Mouse (Mus musculus): ENCODE measurements around the gene Ctsa. TPM values are rescaled to one million over a fixed set of nuclear protein-coding genes. Genes with fewer than 3 reads are reported as not detected.
"Not testable (repeated sequence)": the region's sequence is repeated elsewhere in the genome, so short reads cannot be mapped to it uniquely, and the experiment has no call there.

The Ctsa gene
- polyA plus RNA-seq, 1 experiment from 2014 or later: 100 TPM

DNA sequence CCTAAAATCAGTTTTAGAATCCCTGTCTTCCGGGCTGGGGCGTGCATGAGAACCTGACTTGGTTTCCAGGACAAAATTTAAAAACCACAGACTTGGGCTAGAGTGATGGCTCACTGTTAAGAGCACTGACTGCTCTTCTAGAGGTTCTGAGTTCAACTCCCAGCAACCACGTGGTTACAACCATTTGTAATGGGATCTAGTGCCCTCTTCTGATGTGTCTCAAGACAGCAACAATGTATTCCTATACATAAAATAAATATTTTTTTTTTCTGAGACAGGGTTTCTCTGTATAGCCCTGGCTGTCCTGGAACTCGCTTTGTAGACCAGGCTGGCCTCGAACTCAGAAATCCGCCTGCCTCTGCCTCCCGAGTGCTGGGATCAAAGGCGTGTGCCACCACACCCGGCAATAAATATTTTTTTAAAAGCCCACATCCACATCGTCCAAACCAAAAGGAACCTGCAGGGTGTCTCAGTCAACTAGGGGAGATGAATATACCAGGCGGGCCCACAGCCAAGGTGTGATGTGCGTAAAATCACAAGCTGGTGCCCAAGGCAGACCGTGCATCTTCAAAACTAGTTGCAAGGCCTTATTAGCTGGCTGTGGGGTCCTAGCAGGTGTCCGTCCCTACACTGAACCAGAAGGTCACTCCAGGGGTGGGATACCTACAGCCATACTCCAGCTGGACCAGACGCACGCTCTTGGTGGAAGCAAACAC is 483 bp upstream of the Ctsa start:
- no peak for DNase-seq (ENCODE audit: low spot score)
- H3K9me3 ChIP-seq: no peaks in the 10 kb centered on the region
- peak overlapping the region; percentile 92 for H3K27ac ChIP-seq (replicated peaks)

GRCm38 (mm10) chr2:164833314-164833959 is 764 bp downstream of the Ctsa start, which contains the start of gene Neurl2:
TSS of gene Neurl2 (minus strand) at chr2:164833456.
- peak within 1 kb of the TSS; percentile 92 for H3K27ac ChIP-seq (replicated peaks)
- H3K4me1 ChIP-seq: peaks cover 28% of the 10 kb centered on the region
- H3K9me3 ChIP-seq: no peaks in the 10 kb centered on the region
- under 1% methylated on average over 31 of the region's 31 CpGs for WGBS
- H3K36me3 ChIP-seq (replicated peaks): peaks cover 38% of the 10 kb centered on the region
- peak within 1 kb of the TSS; percentile 71 for H3K4me3 ChIP-seq
- no peaks in the 10 kb centered on the region for H3K27me3 ChIP-seq (replicated peaks; ENCODE audit: low read depth, poor library complexity, severe bottlenecking)
- peak; percentile 92 for DNase-seq (ENCODE audit: low spot score)

More for the DNA sequence above, 483 bp upstream of the Ctsa start:
- Histone ChIP-seq H3K4me3 (peak overlapping the region; percentile 71), H3K27me3 (replicated peaks; ENCODE audit: low read depth, poor library complexity, severe bottlenecking) (no peaks in the 10 kb centered on the region), H3K4me1 (peaks cover 28% of the 10 kb centered on the region), H3K36me3 (replicated peaks) (peaks cover 38% of the 10 kb centered on the region)
- WGBS: 67% methylated on average over 16 of the region's 16 CpGs

DNA sequence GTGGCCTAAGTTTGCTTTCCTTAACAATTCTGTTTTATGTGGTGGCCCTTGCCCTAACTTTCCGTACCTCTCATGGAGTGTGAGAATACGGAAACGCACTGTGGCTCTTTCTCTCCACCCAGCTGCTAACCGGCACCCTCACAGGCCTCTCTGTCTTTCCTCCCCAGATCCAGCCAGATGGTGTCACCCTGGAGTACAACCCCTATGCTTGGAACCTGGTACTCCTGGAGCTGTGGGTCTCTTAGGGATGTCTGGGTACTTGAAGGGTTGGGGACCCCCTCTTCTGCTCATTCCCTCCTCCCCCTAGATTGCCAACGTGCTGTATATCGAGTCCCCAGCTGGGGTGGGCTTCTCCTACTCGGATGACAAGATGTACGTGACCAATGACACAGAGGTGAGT is 1.9 kb downstream of the Ctsa start:
- Histone ChIP-seq H3K36me3 (replicated peaks) (peaks cover 42% of the 10 kb centered on the region), H3K4me1 (peaks cover 28% of the 10 kb centered on the region), H3K27me3 (replicated peaks; ENCODE audit: low read depth, poor library complexity, severe bottlenecking) (no peaks in the 10 kb centered on the region), H3K4me3 (peak overlapping the region; percentile 71), H3K9me3 (no peaks in the 10 kb centered on the region), H3K27ac (replicated peaks) (peak overlapping the region; percentile 92; the same call in 1 of the 2 replicates)
- WGBS: 44% methylated on average over 8 of the region's 8 CpGs
- no peak for DNase-seq (ENCODE audit: low spot score)

DNA sequence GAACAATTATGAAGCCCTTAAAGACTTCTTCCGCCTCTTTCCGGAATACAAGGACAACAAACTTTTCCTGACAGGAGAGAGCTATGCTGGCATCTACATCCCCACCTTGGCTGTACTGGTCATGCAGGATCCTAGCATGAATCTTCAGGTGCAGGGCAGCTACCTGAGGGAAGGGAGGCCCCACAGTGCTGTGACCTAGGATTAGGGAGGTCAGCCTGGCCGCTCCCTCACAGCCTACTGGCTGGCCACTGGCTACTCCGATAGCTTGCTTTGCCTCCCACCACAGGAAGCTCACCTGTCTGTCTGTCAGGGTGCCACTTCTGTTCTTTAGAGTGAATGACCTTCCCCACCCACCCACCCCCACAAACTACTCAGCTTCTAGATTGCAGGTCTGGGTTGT is 2.5 kb downstream of the Ctsa start:
- Histone ChIP-seq H3K4me1 (peaks cover 28% of the 10 kb centered on the region), H3K27ac (replicated peaks) (no peak overlapping the region), H3K4me3 (peak overlapping the region; percentile 71), H3K9me3 (no peaks in the 10 kb centered on the region), H3K27me3 (replicated peaks; ENCODE audit: low read depth, poor library complexity, severe bottlenecking) (no peaks in the 10 kb centered on the region), H3K36me3 (replicated peaks) (peaks cover 49% of the 10 kb centered on the region)
- no peak for DNase-seq (ENCODE audit: low spot score)
- 92% methylated on average over 4 of the region's 4 CpGs for WGBS

- 53% methylated on average over 3 of the region's 3 CpGs for WGBS
- H3K4me1 ChIP-seq: no peaks in the 10 kb centered on the region
- DNase-seq (ENCODE audit: low spot score): no peak
- H3K36me3 ChIP-seq (replicated peaks): peaks cover 41% of the 10 kb centered on the region
- H3K27ac ChIP-seq (replicated peaks): no peak overlapping the region
- H3K9me3 ChIP-seq: no peaks in the 10 kb centered on the region
- H3K27me3 ChIP-seq (replicated peaks; ENCODE audit: low read depth, poor library complexity, severe bottlenecking): no peaks in the 10 kb centered on the region
- H3K4me3 ChIP-seq: no peak overlapping the region
Observed at GRCm38 (mm10) chr2:164845782-164846181, 13.1 kb downstream of the Ctsa start.

GRCm38 (mm10) chr2:164850061-164850460 is 17.4 kb downstream of the Ctsa start:
- peaks cover 44% of the 10 kb centered on the region for H3K36me3 ChIP-seq (replicated peaks)
- H3K9me3 ChIP-seq: no peaks in the 10 kb centered on the region
- no peak overlapping the region for H3K4me3 ChIP-seq
- 88% methylated on average over 8 of the region's 8 CpGs for WGBS
- peaks cover 5% of the 10 kb centered on the region for H3K4me1 ChIP-seq
- H3K27me3 ChIP-seq (replicated peaks; ENCODE audit: low read depth, poor library complexity, severe bottlenecking): peaks cover 14% of the 10 kb centered on the region
- no peak overlapping the region for H3K27ac ChIP-seq (replicated peaks)
- no peak for DNase-seq (ENCODE audit: low spot score)

DNA sequence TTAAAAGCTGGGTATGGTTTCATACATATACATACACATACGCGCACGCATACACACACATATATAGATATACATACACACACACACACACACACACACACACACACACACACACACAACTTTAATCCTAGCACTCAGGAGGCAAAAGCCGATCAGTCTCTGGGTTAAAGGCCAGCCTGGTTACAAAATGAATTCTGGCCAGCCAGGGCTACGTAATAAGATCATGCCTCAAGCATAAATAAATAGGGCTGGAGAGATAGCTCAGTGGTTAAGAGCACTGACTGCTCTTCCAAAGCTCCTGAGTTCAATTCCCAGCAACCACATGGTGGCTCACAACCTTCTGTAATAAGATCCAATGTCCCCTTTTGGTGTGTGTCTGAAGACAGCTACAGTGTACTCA is 22.9 kb downstream of the Ctsa start:
- Histone ChIP-seq H3K36me3 (replicated peaks) (peaks cover 21% of the 10 kb centered on the region), H3K27me3 (replicated peaks; ENCODE audit: low read depth, poor library complexity, severe bottlenecking) (peaks cover 64% of the 10 kb centered on the region), H3K4me3 (peak overlapping the region; percentile 66; the same call in 1 of the 2 replicates), H3K4me1 (peaks cover 54% of the 10 kb centered on the region)
- not testable (repeated sequence) for DNase-seq (ENCODE audit: low spot score); H3K9me3 ChIP-seq; H3K27ac ChIP-seq (replicated peaks)
- WGBS: 80% methylated on average over 5 of the region's 5 CpGs

DNA sequence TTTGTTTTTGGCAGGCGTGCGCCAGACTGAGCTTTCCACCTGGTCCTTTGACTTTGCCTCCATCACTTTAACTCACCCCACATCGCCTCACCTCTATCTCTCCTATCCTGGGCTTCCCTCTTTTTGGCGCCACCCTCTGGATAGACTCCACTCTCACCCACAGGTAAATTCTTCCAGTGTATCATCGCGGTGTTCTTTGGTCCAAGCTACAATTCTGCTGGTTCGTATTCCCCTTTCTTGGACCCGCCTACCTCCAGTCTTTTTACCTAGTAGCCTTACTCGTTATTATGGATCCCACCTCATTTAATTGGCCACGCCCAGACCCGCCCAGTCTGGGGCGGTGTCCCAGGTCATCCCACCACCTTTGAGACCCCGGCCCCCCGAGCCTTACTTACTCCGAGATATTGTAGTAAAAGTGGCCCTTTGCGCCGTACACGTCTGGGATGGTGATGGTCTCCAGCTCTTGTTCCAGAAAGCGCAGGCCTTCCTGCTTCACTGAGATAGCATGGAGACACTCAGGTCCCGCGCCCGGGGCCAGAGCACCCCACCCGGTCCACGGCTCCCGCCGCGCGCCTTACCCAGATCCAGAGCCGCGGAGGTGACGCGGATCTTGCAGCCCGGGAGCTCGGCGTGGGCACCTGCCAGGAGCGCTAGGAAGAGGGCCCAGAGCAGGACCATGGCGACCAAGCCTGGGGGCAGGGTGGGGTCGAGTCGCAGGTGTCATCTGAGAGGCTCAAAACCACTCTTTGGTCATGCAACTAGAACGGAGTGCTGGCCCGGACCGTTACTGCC is 23.8 kb downstream of the Ctsa start:
- peaks cover 71% of the 10 kb centered on the region for H3K27me3 ChIP-seq (replicated peaks; ENCODE audit: low read depth, poor library complexity, severe bottlenecking)
- peak; percentile 59 for DNase-seq (ENCODE audit: low spot score)
- no peaks in the 10 kb centered on the region for H3K9me3 ChIP-seq
- H3K4me1 ChIP-seq: peaks cover 55% of the 10 kb centered on the region
- peak overlapping the region; percentile 80 for H3K27ac ChIP-seq (replicated peaks)
- peak overlapping the region; percentile 66 for H3K4me3 ChIP-seq
- 1% methylated on average over 42 of the region's 42 CpGs for WGBS
- H3K36me3 ChIP-seq (replicated peaks): peaks cover 12% of the 10 kb centered on the region

GRCm38 (mm10) chr2:164857101-164857821 is 24.6 kb downstream of the Ctsa start, which contains the start of gene Pltp:
TSS of gene Pltp (minus strand) at chr2:164857711.
- Histone ChIP-seq H3K36me3 (replicated peaks) (peaks cover 5% of the 10 kb centered on the region), H3K9me3 (no peaks in the 10 kb centered on the region), H3K27ac (replicated peaks) (peak within 1 kb of the TSS; percentile 80), H3K4me1 (peaks cover 62% of the 10 kb centered on the region), H3K4me3 (peak within 1 kb of the TSS; percentile 66), H3K27me3 (replicated peaks; ENCODE audit: low read depth, poor library complexity, severe bottlenecking) (peaks cover 71% of the 10 kb centered on the region)
- WGBS: under 1% methylated on average over 47 of the region's 47 CpGs
- DNase-seq (ENCODE audit: low spot score): peak; percentile 85

DNA sequence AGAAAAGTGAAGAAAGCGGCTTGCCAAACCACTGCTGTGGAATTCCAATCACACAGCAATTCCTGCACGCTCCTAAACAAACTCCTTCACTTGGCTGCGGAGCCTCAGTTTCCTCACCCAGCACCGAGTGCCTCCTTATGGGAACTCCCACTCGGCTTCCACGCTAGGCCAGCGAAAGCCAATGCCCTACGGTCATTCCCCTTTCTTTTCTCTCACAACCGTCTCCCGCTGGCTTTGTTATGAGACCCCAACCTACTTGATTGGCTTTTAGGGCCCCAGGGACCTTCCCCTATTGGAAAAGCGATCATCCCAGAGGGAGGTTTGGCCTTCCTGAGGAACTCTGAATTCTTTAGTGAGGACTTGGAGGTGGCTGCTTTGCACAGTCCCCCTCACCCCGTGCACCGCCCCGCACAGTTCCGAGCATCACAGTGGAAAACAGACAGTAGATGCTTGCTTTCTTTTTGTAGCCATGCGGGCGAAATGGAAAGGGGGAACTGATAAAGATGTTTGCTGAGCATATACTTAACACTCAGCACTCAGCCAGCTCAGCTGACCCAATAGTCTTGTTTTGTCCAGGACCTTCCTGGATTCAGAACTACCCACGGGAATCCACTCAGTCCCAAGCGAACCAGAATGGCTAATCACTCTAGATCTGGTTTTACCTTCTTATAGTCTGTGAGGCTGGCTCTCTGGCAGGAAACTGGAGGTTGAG is 25.3 kb downstream of the Ctsa start:
- H3K9me3 ChIP-seq: no peaks in the 10 kb centered on the region
- no peak for DNase-seq (ENCODE audit: low spot score)
- H3K4me3 ChIP-seq: peak overlapping the region; percentile 66
- peaks cover 71% of the 10 kb centered on the region for H3K27me3 ChIP-seq (replicated peaks; ENCODE audit: low read depth, poor library complexity, severe bottlenecking)
- peak overlapping the region; percentile 80; the same call in 1 of the 2 replicates for H3K27ac ChIP-seq (replicated peaks)
- no peaks in the 10 kb centered on the region for H3K36me3 ChIP-seq (replicated peaks)
- peaks cover 68% of the 10 kb centered on the region for H3K4me1 ChIP-seq
- WGBS: 2% methylated on average over 19 of the region's 19 CpGs

- Histone ChIP-seq H3K4me1 (peaks cover 68% of the 10 kb centered on the region), H3K4me3 (no peak overlapping the region), H3K9me3 (no peaks in the 10 kb centered on the region), H3K27ac (replicated peaks) (no peak overlapping the region), H3K36me3 (replicated peaks) (no peaks in the 10 kb centered on the region), H3K27me3 (replicated peaks; ENCODE audit: low read depth, poor library complexity, severe bottlenecking) (peaks cover 66% of the 10 kb centered on the region)
- WGBS: 48% methylated on average over 2 of the region's 2 CpGs
- no peak for DNase-seq (ENCODE audit: low spot score)
Observed at GRCm38 (mm10) chr2:164859155-164859554, 26.5 kb downstream of the Ctsa start.

Data from embryonic facial prominence, embryonic 10.5 days (tissue).